ENCODE assay signal across 20 mouse cellular contexts in the genomic region with DNA sequence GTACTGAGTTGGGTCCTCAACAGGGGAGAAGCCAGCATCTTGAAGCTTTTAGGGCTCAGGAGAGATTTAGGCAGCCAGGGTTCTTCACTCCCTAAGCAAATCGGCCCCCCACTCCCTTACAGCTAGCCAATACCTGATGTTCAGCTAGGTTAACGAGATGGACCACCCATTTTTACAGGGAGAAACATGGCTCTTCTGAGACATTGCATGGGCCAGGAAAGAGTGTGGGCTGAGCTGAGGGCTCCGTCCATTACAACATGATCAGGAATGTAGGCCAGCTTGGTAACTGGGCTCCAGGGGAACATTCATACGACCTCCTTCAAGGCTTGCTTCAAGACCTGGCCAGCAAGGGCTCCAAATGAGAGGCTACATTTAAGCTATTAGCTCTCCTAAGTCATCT.
"Had no signal": no experiment of that assay in that cellular context is flagged by ENCODE, and none has a peak within 500 bp of the region (broad histone marks: within the 10 kb centered on the region; RNA-seq: fewer than 3 reads in every experiment).

No protein-coding gene starts in this region.

- H3K9ac ChIP-seq: forebrain, postnatal 0 days; heart, embryonic 12.5 days; hindbrain, embryonic 12.5 days; hindbrain, embryonic 14.5 days; intestine, embryonic 15.5 days; liver, embryonic 13.5 days had no signal

- H3K36me3 ChIP-seq: intestine, embryonic 15.5 days; liver, embryonic 13.5 days had no signal

- H3K27me3 ChIP-seq: heart, embryonic 12.5 days; hindbrain, embryonic 12.5 days; intestine, embryonic 15.5 days; liver, embryonic 13.5 days had no signal

- H3K4me1 ChIP-seq: intestine, embryonic 15.5 days had no signal

- H3K4me3 ChIP-seq: heart, embryonic 10.5 days; heart, embryonic 12.5 days; hindbrain, embryonic 10.5 days; hindbrain, embryonic 12.5 days; intestine, embryonic 15.5 days; layer of hippocampus, adult 2 months; left cerebral cortex, adult 2 months; liver, embryonic 13.5 days had no signal

- DNase-seq: forebrain, postnatal 0 days; gastrocnemius, postnatal 10 days; gastrocnemius, postnatal 25 days; heart, postnatal 10 days; heart, postnatal 4 days; kidney, adult 18-20 months; kidney, adult 8-10 months; kidney, postnatal 10 days; kidney, postnatal 25 days; kidney, postnatal 4 days; liver; liver, embryonic 13.5 days had no signal

- H3K27ac ChIP-seq: heart, embryonic 10.5 days; hindbrain, embryonic 10.5 days; hindbrain, embryonic 12.5 days; hindbrain, embryonic 14.5 days; intestine, embryonic 15.5 days; layer of hippocampus, adult 2 months; left cerebral cortex, adult 2 months; liver, embryonic 13.5 days had no signal
